Mouse (Mus musculus) frontal cortex, postnatal 25 days (tissue): ENCODE data around the gene Taar6.

Experiments
- DNase-seq, 2 experiments: peaks; one replicate each; pipeline ENCODE4 v3.0.0; 2022; ENCODE audit warnings: low spot score in 2 of 2

Taar6 gene

GRCm38 (mm10) chr10:23937613-23938012 lies 47.8 kb downstream of the Taar6 start:
- no peak for DNase-seq
